Mouse (Mus musculus) stomach, embryonic 16.5 days (tissue): Measurements from ENCODE around the gene Sh3bp1. TPM values are rescaled to one million over a fixed set of nuclear protein-coding genes. Genes with fewer than 3 reads are reported as not detected.
"Not testable (repeated sequence)": the region's sequence is repeated elsewhere in the genome, so short reads cannot be mapped to it uniquely, and the experiment has no call there.

ENCODE experiments used
- ATAC-seq: fragments of 200-750 bp; cut with Nextera tagmentation; 2 replicates; pipeline ENCODE4 v1.8.0; 2017; ENCODE audit warnings: moderate number of reproducible peaks, moderate TSS enrichment; ENCODE audit not compliant: insufficient read depth, low FRiP score
- H3K27ac ChIP-seq: fragments of 300-500 bp; sonication (generic); 2 replicates; pipeline ENCODE4 v1.5.1; 2014; ENCODE audit warnings: low read length
- H3K27me3 ChIP-seq: fragments of 300-500 bp; sonication (generic); 2 replicates; pipeline ENCODE4 v1.6.1; 2014; ENCODE audit warnings: low read length, control low read depth, mixed read lengths; ENCODE audit not compliant: control insufficient read depth, insufficient read depth
- H3K36me3 ChIP-seq: fragments of 300-500 bp; sonication (generic); 2 replicates; pipeline ENCODE4 v1.6.1; 2014; ENCODE audit warnings: low read length; ENCODE audit not compliant: control insufficient read depth, insufficient read depth
- H3K4me1 ChIP-seq: fragments of 300-500 bp; sonication (generic); 2 replicates; pipeline ENCODE4 v1.6.1; 2014; ENCODE audit warnings: low read length, control low read depth, mixed read lengths; ENCODE audit not compliant: control insufficient read depth, insufficient read depth
- H3K4me2 ChIP-seq: fragments of 300-500 bp; sonication (generic); 2 replicates; pipeline ENCODE4 v1.6.1; 2014; ENCODE audit warnings: low read depth, low read length, mixed read lengths
- H3K4me3 ChIP-seq: fragments of 300-500 bp; sonication (generic); replicated peaks from 2 replicates; pipeline ENCODE4 v1.5.1; 2014; ENCODE audit warnings: mild to moderate bottlenecking, low read length
- H3K9ac ChIP-seq: fragments of 300-500 bp; sonication (generic); 2 replicates; pipeline ENCODE4 v1.6.1; 2014; ENCODE audit warnings: low read length
- H3K9me3 ChIP-seq: fragments of 300-500 bp; sonication (generic); replicated peaks from 2 replicates; pipeline ENCODE4 v1.6.1; 2016; ENCODE audit warnings: low read length, control low read depth; ENCODE audit not compliant: control insufficient read depth
- WGBS: fragments of 180-500 bp; shearing (Covaris S2); extraction: QIAGEN DNeasy Blood & Tissue Kit; methylation state at CpG from one replicate; pipeline ENCODE4 v1.1.7; 2014; 5-methylcytosine and 5-hydroxymethylcytosine counted together
- polyA plus RNA-seq: library from polyadenylated mRNA; unstranded; fragments of >200 nt; fragmentation: Nextera tagmentation; extraction: Ambion mirVana; gene quantifications from 2 replicates; pipeline ENCODE4 v1.2.1, GENCODE M21; 2015

Sh3bp1 gene
- polyA plus RNA-seq, 1 experiment from 2014 or later: 42.1 TPM

DNA sequence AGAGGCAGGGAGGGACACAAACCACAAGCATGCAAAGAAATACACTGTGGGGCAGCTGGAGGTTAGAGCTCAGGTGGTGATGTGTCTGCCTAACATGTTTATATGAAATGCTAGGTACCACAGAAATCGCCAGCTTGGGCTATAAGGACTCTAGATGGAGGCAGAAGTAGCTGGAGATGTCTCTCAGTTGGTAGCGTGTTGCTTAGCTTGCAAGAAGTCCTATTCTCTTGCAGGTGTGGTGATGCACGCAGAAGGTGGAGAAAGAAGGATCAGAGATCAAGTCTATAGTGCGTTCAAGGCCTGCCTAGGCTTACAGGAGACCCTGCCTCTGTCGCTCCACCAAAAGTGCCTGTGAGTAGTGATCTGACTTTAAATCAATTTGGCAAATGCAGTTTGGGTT, 24.0 kb upstream of the Sh3bp1 start:
- H3K4me1 ChIP-seq: peaks cover 35% of the 10 kb centered on the region
- peak overlapping the region; percentile 93; the same call in 1 of the 2 replicates for H3K9ac ChIP-seq
- no peaks in the 10 kb centered on the region for H3K36me3 ChIP-seq
- peak overlapping the region; percentile 99 for H3K27ac ChIP-seq
- peak overlapping the region; percentile 78; the same call in 1 of the 2 replicates for H3K4me3 ChIP-seq
- no peaks in the 10 kb centered on the region for H3K9me3 ChIP-seq
- WGBS: 72% methylated on average over 5 of the region's 5 CpGs
- no peaks in the 10 kb centered on the region for H3K27me3 ChIP-seq
- H3K4me2 ChIP-seq: peak overlapping the region; percentile 81
- ATAC-seq: no peak

DNA sequence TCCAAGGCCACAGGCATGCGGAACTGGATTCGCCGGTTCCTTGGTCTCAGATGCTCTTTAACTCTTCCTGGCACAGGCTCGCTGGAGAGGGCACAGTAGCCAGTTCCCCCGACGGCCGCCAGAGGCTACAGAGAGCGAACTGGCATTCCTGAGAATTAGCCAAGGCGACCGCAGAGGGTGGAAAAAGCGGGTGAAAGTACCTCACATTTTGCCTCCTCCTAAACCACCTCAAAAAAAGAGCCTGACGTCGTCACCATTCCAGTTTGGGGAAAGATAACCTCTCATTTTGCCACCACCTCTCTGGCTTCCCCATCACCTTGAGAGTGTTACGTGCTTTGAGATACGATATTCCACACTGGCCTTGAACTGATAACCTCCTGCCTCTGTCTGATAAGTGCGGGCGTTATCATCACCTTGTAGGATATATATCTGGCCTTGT, 23.3 kb upstream of the Sh3bp1 start:
- Histone ChIP-seq H3K4me1 (peaks cover 35% of the 10 kb centered on the region), H3K36me3 (0 out of 2 replicates have a peak, but pooled peaks cover 2% of the 10 kb centered on the region), H3K4me3 (peak overlapping the region; percentile 78), H3K27me3 (no peaks in the 10 kb centered on the region), H3K9me3 (no peaks in the 10 kb centered on the region), H3K27ac (peak overlapping the region; percentile 99), H3K9ac (peak overlapping the region; percentile 93), H3K4me2 (peak overlapping the region; percentile 81)
- WGBS: 2% methylated on average over 17 of the region's 17 CpGs
- ATAC-seq: peak; percentile 52; the same call in 1 of the 2 replicates

DNA sequence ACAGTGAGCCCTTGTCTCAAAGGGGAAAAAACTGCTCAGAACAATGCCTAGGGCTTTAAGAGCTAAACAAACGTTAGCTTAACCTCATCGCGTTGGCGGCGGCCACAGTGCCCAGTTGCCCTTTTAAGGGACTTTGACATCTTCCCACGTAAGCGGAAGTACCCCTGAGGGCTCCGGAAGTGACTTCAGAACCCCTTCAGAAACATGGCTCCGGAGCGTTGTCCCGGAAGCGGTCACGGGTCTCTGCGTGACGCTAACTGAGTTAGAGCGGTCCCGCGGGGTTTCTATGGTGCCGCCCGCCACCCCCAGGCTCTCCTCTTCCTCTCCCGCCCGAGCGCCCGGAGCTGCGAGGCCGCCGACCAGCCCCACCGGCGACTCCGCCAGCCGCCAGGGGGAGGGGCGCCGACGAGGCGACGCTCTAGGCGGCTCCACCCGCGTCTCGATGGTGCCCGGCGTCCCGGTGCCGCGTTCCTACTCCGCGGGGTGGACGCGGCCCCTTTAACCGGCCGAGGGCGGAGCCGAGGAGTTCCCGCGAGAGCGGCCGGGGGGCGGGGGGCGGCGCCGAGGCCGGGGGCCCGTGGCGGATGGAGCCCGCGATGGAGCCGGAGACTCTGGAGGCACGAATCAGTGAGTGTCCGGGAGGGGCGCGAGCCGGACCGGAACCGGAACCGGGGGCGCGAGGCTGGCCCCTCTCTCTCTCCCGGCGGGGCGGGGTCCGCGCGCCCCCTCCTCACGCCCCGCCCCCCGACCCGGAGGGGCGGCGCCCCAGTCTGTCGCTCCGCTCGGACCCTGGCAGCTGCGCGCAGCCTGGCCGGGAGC, 22.4 kb upstream of the Sh3bp1 start, which contains the start of gene Gga1:
Gene Gga1, plus strand, starts transcription at position 200 of the 819 bp plus-strand sequence.
- H3K9me3 ChIP-seq: no peaks in the 10 kb centered on the region
- H3K4me3 ChIP-seq: peak within 1 kb of the TSS; percentile 78
- H3K27me3 ChIP-seq: no peaks in the 10 kb centered on the region
- under 1% methylated on average over 71 of the region's 95 CpGs for WGBS
- peak; percentile 90 for ATAC-seq
- H3K4me1 ChIP-seq: peaks cover 30% of the 10 kb centered on the region
- H3K9ac ChIP-seq: peak within 1 kb of the TSS; percentile 93
- H3K27ac ChIP-seq: peak within 1 kb of the TSS; percentile 99
- H3K36me3 ChIP-seq: peaks cover 10% of the 10 kb centered on the region; the same call in 1 of the 2 replicates
- H3K4me2 ChIP-seq: peak within 1 kb of the TSS; percentile 87

DNA sequence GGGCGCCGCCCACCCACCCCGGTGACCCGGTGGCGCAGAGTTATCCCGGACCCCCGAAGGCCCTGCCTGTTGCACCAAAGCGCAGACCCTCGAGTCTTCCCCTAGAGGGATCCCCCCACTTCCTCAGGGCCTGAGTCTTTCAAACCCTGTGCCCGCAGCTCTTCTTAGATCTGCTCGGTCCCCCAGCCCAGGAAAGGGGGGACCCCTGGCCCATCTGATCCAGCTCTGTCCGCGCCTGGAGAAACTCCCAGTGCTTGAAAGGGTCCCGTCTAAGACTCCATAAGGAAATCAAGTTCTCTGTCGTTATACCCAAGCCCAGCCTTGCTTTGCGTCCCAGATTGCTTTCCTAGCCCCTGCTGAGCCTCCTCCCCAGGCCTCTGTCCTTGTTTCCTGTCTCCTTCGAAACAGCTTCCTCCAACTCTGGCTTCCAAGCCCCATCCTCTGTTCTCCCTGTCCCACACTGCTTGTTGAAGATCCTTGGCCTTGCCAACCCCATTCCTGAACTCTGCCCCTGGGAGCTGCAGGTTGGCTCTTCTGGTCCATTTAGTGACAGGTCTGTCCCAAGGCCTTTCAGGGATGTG, 21.7 kb upstream of the Sh3bp1 start:
- Histone ChIP-seq H3K27ac (peak overlapping the region; percentile 99), H3K36me3 (peaks cover 10% of the 10 kb centered on the region; the same call in 1 of the 2 replicates), H3K27me3 (no peaks in the 10 kb centered on the region), H3K4me3 (peak overlapping the region; percentile 78), H3K4me1 (peaks cover 28% of the 10 kb centered on the region), H3K9ac (peak overlapping the region; percentile 93), H3K9me3 (no peaks in the 10 kb centered on the region), H3K4me2 (peak overlapping the region; percentile 87)
- ATAC-seq: no peak
- 0% methylated on average over 17 of the region's 17 CpGs for WGBS

DNA sequence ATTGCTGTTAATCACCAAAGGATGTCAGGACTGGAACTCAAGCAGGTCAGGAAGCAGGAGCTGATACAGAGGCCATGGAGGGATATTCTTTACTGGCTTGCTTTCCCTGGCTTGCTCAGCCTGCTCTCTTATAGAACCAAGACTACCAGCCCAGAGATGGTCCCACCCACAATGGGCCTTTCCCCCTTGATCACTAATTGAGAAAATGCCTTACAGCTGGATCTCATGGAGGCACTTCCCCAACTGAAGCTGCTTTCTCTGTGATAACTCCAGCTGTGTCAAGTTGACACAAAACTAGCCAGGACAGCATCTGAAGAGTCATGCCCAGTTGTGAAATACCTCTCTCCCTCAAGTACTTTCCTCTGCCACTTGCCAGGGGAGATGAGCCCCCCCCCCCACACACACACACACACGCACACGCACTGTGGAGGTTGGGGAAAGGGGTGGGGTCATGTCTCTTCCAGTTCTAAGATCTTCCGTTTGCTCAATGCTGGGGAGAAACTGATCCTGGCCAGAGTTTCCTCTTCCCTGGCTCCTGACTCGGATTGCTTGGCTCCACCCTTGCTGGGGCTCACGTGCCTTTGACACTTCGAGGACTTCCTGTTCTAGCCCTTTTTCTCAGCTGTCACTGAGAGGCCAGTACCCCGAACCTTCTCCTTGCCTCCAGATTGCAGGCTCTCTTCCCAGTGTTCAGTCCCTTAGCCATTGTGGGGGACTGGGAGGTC, 20.6 kb upstream of the Sh3bp1 start:
- H3K9me3 ChIP-seq, H3K27me3 ChIP-seq: not testable (repeated sequence)
- 22% methylated on average over 7 of the region's 7 CpGs for WGBS

DNA sequence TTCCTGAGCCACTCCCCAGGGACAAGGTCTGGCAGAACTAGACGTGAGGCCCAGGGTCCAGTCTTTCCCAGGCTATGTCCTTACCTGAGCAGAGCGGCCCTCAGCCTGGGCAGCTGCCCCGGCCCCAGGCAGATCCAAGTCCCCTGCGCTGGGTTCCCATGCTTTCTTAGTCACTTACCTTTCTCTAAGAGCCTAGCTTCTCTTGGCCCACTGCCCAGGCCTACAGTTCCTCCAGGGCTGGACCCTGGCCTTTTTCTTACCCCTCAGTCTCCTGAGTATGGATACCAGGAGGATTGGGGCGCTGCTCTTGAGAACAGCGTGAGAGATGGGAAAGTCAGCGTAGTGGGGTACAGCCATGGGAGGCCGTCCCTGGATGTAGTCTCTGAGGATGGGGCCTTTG, 19.1 kb upstream of the Sh3bp1 start:
- Histone ChIP-seq H3K9ac (0 out of 2 replicates have a peak overlapping the region, but pooled peaks have one; percentile 37), H3K36me3 (peaks cover 27% of the 10 kb centered on the region; the same call in 1 of the 2 replicates)

More for the DNA sequence above, 20.6 kb upstream of the Sh3bp1 start:
- Histone ChIP-seq H3K27ac (peak overlapping the region; percentile 61), H3K4me2 (peak overlapping the region; percentile 19), H3K36me3 (peaks cover 17% of the 10 kb centered on the region; the same call in 1 of the 2 replicates), H3K9ac (peak overlapping the region; percentile 23; the same call in 1 of the 2 replicates), H3K4me1 (peaks cover 28% of the 10 kb centered on the region)
- ATAC-seq, H3K4me3 ChIP-seq: not testable (repeated sequence)

DNA sequence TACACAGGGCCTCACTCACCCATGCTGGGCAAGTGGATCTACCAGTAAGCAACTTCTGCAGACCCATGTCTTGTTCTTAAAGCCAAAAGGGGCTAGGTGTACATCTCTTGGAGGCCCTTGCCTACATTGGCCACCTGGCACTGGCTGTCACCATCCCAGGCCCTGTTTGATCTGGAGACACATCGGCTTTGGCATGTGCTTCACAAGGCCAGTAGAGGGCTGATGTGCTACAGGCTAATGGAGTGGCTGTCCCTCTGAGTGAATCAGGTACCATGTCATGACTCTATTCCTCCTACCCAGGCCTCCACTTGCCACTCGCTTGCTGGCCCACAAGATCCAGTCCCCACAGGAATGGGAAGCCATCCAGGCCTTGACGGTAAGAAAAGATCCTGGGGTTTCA, 17.7 kb upstream of the Sh3bp1 start:
- no peak for ATAC-seq
- Histone ChIP-seq H3K9me3 (no peaks in the 10 kb centered on the region), H3K4me1 (peaks cover 12% of the 10 kb centered on the region), H3K27me3 (no peaks in the 10 kb centered on the region), H3K27ac (no peak overlapping the region), H3K4me2 (no peak overlapping the region), H3K9ac (no peak overlapping the region), H3K4me3 (no peak overlapping the region), H3K36me3 (peaks cover 35% of the 10 kb centered on the region; the same call in 1 of the 2 replicates)
- 85% methylated on average over 3 of the region's 3 CpGs for WGBS

More for the DNA sequence above, 19.1 kb upstream of the Sh3bp1 start:
- Histone ChIP-seq H3K4me1 (peaks cover 24% of the 10 kb centered on the region), H3K9me3 (no peaks in the 10 kb centered on the region), H3K27ac (no peak overlapping the region), H3K4me3 (no peak overlapping the region), H3K27me3 (no peaks in the 10 kb centered on the region), H3K4me2 (no peak overlapping the region)
- WGBS: 91% methylated on average over 8 of the region's 8 CpGs
- ATAC-seq: no peak

DNA sequence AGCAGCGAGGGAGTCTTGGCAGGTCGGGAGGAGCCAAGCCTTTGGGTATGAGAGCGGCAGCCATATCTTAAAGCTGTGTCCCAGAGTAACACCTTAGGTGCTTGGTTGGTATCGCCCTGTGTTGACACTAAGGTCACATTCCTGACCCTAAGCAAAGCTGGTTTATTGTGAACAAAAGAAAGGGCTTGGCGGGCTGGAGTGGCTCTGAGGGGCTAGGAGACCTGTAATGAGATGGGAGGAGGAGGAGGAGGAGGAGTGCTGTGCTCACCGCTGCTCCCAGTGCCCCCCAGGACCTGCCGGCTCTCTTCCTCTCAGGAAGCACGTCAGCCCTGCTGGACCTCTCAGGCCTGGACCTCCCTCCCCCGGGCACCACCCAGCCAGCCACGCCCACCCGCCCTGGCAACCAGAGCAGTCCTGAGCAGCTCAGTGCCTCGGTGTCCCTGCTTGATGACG, 10.1 kb upstream of the Sh3bp1 start:
- no peak overlapping the region for H3K4me2 ChIP-seq
- peak overlapping the region; percentile 5; the same call in 1 of the 2 replicates for H3K9ac ChIP-seq
- no peaks in the 10 kb centered on the region for H3K9me3 ChIP-seq
- H3K4me1 ChIP-seq: peaks cover 21% of the 10 kb centered on the region; the same call in 1 of the 2 replicates
- peaks cover 29% of the 10 kb centered on the region for H3K36me3 ChIP-seq
- 28% methylated on average over 13 of the region's 13 CpGs for WGBS
- H3K4me3 ChIP-seq: no peak overlapping the region
- H3K27me3 ChIP-seq: no peaks in the 10 kb centered on the region
- H3K27ac ChIP-seq: peak overlapping the region; percentile 73
- ATAC-seq: peak; percentile 59
